Mouse (Mus musculus) lung, postnatal 0 days (tissue): ENCODE results near the gene Ppp2r3d.

Source experiments
- CTCF ChIP-seq: IDR thresholded peaks from 2 replicates; pipeline ENCODE4 v1.5.1; 2016; ENCODE audit warnings: antibody characterized with exemption, mild to moderate bottlenecking
- EP300 ChIP-seq: IDR thresholded peaks from 2 replicates; pipeline ENCODE4 v1.6.1; 2016; ENCODE audit warnings: antibody characterized with exemption, mild to moderate bottlenecking, control low read depth

GRCm38 (mm10) chr9:124440724-124441045 lies 36.0 kb downstream of the Ppp2r3d start:
- no peak for TF ChIP-seq CTCF
- no peak for TF ChIP-seq EP300
